Mouse (Mus musculus) cortical plate, adult 2 months (tissue): Measurements from ENCODE around the gene Osbpl7.

Source experiments
- CTCF ChIP-seq: fragments of 200-500 bp; IDR thresholded peaks from 2 replicates; pipeline ENCODE4 v1.5.1; 2011; ENCODE audit warnings: mild to moderate bottlenecking, control low read depth, low read length; ENCODE audit not compliant: insufficient read depth; ENCODE audit errors: extremely low read depth
- POLR2A ChIP-seq: fragments of 200-500 bp; IDR thresholded peaks from 2 replicates; pipeline ENCODE4 v1.6.1; 2011; ENCODE audit warnings: mild to moderate bottlenecking, low read length, control low read depth; ENCODE audit not compliant: insufficient read depth; ENCODE audit errors: extremely low read depth

DNA sequence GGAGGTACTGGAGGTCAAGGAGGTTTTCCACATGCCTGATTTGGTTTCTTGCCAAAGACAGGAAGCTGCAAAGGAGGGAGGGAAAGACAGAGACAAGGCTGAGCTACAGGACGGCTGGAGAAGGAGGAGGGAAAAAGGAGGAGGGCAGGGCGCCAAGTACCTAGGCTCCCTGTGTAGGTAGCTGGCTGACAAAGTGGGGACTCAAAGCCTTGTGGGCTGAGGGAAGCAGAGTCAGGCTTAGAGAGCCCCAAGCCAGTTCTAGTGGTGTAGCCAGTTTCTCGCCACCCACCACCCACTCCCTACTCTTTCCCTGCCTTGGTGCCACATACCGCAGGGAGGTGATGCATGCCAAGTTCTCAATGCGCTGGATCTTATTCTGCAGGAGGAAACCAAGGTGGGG, 14.3 kb upstream of the Osbpl7 start:
- TF ChIP-seq CTCF = no peak
- no peak for TF ChIP-seq POLR2A
